Mouse (Mus musculus): ENCODE measurements around the gene Bcat2. TPM values are rescaled to one million over a fixed set of nuclear protein-coding genes. Genes with fewer than 3 reads are reported as not detected.

Gene Bcat2
- polyA plus RNA-seq, 1 experiment = 82.0 TPM

- H3K4me1 ChIP-seq (ENCODE audit: control insufficient read depth, insufficient read depth, insufficient read length, low read length) = peaks cover 36% of the 10 kb centered on the region
- peak overlapping the region; percentile 39 for H3K4me3 ChIP-seq (ENCODE audit: insufficient read depth, low read depth, low read length)
- peak overlapping the region; percentile 55 for H3K27ac ChIP-seq (replicated peaks; ENCODE audit: low read depth, low read length)
These were observed 68.9 kb downstream of the Bcat2 start for GRCm38 (mm10) chr7:45638623-45639401.

Other genes starting within 250 kb of the Bcat2 start
- gene Trpm4, start 236.4 kb upstream of the Bcat2 start, polyA plus RNA-seq (2012; ENCODE audit: insufficient read depth, insufficient read length, missing spikeins) = 4.0 and 5.0 TPM in 2 replicates
- 8.1 and 16.2 TPM in 2 replicates for gene Hrc, start 234.9 kb upstream of the Bcat2 start, polyA plus RNA-seq (2012; ENCODE audit: insufficient read depth, insufficient read length, missing spikeins)
- gene Ppfia3, start 203.1 kb upstream of the Bcat2 start, polyA plus RNA-seq (2012; ENCODE audit: insufficient read depth, insufficient read length, missing spikeins) = not detected in 2 replicates
- gene Lin7b, start 199.6 kb upstream of the Bcat2 start, polyA plus RNA-seq (2012; ENCODE audit: insufficient read depth, insufficient read length, missing spikeins) = not detected in 2 replicates
- gene Snrnp70, start 174.4 kb upstream of the Bcat2 start, polyA plus RNA-seq (2012; ENCODE audit: insufficient read depth, insufficient read length, missing spikeins) = 69.0 and 82.7 TPM in 2 replicates
- 1.0 TPM in 1 of 2 replicates, not detected in the other for gene Kcna7, start 164.5 kb upstream of the Bcat2 start, polyA plus RNA-seq (2012; ENCODE audit: insufficient read depth, insufficient read length, missing spikeins)
- gene Ntf5, start 156.5 kb upstream of the Bcat2 start, polyA plus RNA-seq (2012; ENCODE audit: insufficient read depth, insufficient read length, missing spikeins) = not detected in 2 replicates
- gene Lhb, start 149.3 kb upstream of the Bcat2 start, polyA plus RNA-seq (2012; ENCODE audit: insufficient read depth, insufficient read length, missing spikeins) = not detected in 2 replicates
- 90.6 and 112 TPM in 2 replicates for gene Gys1, start 135.3 kb upstream of the Bcat2 start, polyA plus RNA-seq (2012; ENCODE audit: insufficient read depth, insufficient read length, missing spikeins)
- gene Ruvbl2, start 132.1 kb upstream of the Bcat2 start, polyA plus RNA-seq (2012; ENCODE audit: insufficient read depth, insufficient read length, missing spikeins) = 75.4 and 79.6 TPM in 2 replicates
- gene Ftl1, start 110.3 kb upstream of the Bcat2 start, polyA plus RNA-seq (2012; ENCODE audit: insufficient read depth, insufficient read length, missing spikeins) = 1,179 and 1,214 TPM in 2 replicates
- gene Bax, start 103.3 kb upstream of the Bcat2 start, polyA plus RNA-seq (2012; ENCODE audit: insufficient read depth, insufficient read length, missing spikeins) = 20.1 and 26.9 TPM in 2 replicates
- gene Tulp2, start 88.3 kb upstream of the Bcat2 start, polyA plus RNA-seq (2012; ENCODE audit: insufficient read depth, insufficient read length, missing spikeins) = not detected in 2 replicates
- gene Gm45808, start 83.3 kb upstream of the Bcat2 start, polyA plus RNA-seq (2012; ENCODE audit: insufficient read depth, insufficient read length, missing spikeins) = 6.9 TPM in 1 of 2 replicates, not detected in the other
- 145 and 190 TPM in 2 replicates for gene Dhdh, start 81.3 kb upstream of the Bcat2 start, polyA plus RNA-seq (2012; ENCODE audit: insufficient read depth, insufficient read length, missing spikeins)
- gene Nucb1, start 59.7 kb upstream of the Bcat2 start, polyA plus RNA-seq (2012; ENCODE audit: insufficient read depth, insufficient read length, missing spikeins) = 78.6 and 108 TPM in 2 replicates
- gene Ppp1r15a, start 43.9 kb upstream of the Bcat2 start, polyA plus RNA-seq (2012; ENCODE audit: insufficient read depth, insufficient read length, missing spikeins) = 12.6 and 24.6 TPM in 2 replicates
- gene Plekha4, start 43.8 kb upstream of the Bcat2 start, polyA plus RNA-seq (2012; ENCODE audit: insufficient read depth, insufficient read length, missing spikeins) = 1.9 and 3.3 TPM in 2 replicates
- not detected in 2 replicates for gene Hsd17b14, start 15.3 kb upstream of the Bcat2 start, polyA plus RNA-seq (2012; ENCODE audit: insufficient read depth, insufficient read length, missing spikeins)
- 2.0 TPM in 1 of 2 replicates, not detected in the other for gene Fgf21, start 45.3 kb downstream of the Bcat2 start, polyA plus RNA-seq (2012; ENCODE audit: insufficient read depth, insufficient read length, missing spikeins)
- gene Fut1, start 47.1 kb downstream of the Bcat2 start, polyA plus RNA-seq (2012; ENCODE audit: insufficient read depth, insufficient read length, missing spikeins) = not detected in 2 replicates
- gene Izumo1, start 51.7 kb downstream of the Bcat2 start, polyA plus RNA-seq (2012; ENCODE audit: insufficient read depth, insufficient read length, missing spikeins) = 0.63 TPM in 1 of 2 replicates, not detected in the other
- gene Rasip1, start 57.3 kb downstream of the Bcat2 start, polyA plus RNA-seq (2012; ENCODE audit: insufficient read depth, insufficient read length, missing spikeins) = 4.3 and 9.3 TPM in 2 replicates
- gene Mamstr, start 69.8 kb downstream of the Bcat2 start, polyA plus RNA-seq (2012; ENCODE audit: insufficient read depth, insufficient read length, missing spikeins) = 1.5 TPM in 1 of 2 replicates, not detected in the other
- not detected in 2 replicates for gene Fut2, start 96.2 kb downstream of the Bcat2 start, polyA plus RNA-seq (2012; ENCODE audit: insufficient read depth, insufficient read length, missing spikeins)
- not detected in 2 replicates for gene Ntn5, start 113.9 kb downstream of the Bcat2 start, polyA plus RNA-seq (2012; ENCODE audit: insufficient read depth, insufficient read length, missing spikeins)
- gene Sec1, start 124.2 kb downstream of the Bcat2 start, polyA plus RNA-seq (2012; ENCODE audit: insufficient read depth, insufficient read length, missing spikeins) = not detected in 2 replicates
- 12.1 and 17.1 TPM in 2 replicates for gene Car11, start 129.7 kb downstream of the Bcat2 start, polyA plus RNA-seq (2012; ENCODE audit: insufficient read depth, insufficient read length, missing spikeins)
- 23.3 and 31.5 TPM in 2 replicates for gene Dbp, start 134.9 kb downstream of the Bcat2 start, polyA plus RNA-seq (2012; ENCODE audit: insufficient read depth, insufficient read length, missing spikeins)
- gene Rpl18, start 145.3 kb downstream of the Bcat2 start, polyA plus RNA-seq (2012; ENCODE audit: insufficient read depth, insufficient read length, missing spikeins) = 445 and 504 TPM in 2 replicates
- 9.2 and 9.9 TPM in 2 replicates for gene Sphk2, start 147.8 kb downstream of the Bcat2 start, polyA plus RNA-seq (2012; ENCODE audit: insufficient read depth, insufficient read length, missing spikeins)
- gene Fam83e, start 151.1 kb downstream of the Bcat2 start, polyA plus RNA-seq (2012; ENCODE audit: insufficient read depth, insufficient read length, missing spikeins) = not detected in 2 replicates
- gene Spaca4, start 155.7 kb downstream of the Bcat2 start, polyA plus RNA-seq (2012; ENCODE audit: insufficient read depth, insufficient read length, missing spikeins) = not detected in 2 replicates
- gene Lmtk3, start 213.6 kb downstream of the Bcat2 start, polyA plus RNA-seq (2012; ENCODE audit: insufficient read depth, insufficient read length, missing spikeins) = 0.36 and 0.46 TPM in 2 replicates
- gene Sult2b1, start 214.5 kb downstream of the Bcat2 start, polyA plus RNA-seq (2012; ENCODE audit: insufficient read depth, insufficient read length, missing spikeins) = 0.87 and 1.1 TPM in 2 replicates
- gene Cyth2, start 244.4 kb downstream of the Bcat2 start, polyA plus RNA-seq (2012; ENCODE audit: insufficient read depth, insufficient read length, missing spikeins) = 39.1 and 45.5 TPM in 2 replicates

Data from brown adipose tissue, adult 24 weeks (tissue).